Mouse (Mus musculus) R1 (cell line): ENCODE measurements around the gene Hcn3.
A peak's percentile ranks its signal among the peaks of the same experiment; 100 is the strongest.

ENCODE experiments used
- DNase-seq: peaks from one replicate; pipeline ENCODE4 v3.0.0-alpha.2; 2018; ENCODE audit warnings: low read depth, low spot score

Gene Hcn3

DNA sequence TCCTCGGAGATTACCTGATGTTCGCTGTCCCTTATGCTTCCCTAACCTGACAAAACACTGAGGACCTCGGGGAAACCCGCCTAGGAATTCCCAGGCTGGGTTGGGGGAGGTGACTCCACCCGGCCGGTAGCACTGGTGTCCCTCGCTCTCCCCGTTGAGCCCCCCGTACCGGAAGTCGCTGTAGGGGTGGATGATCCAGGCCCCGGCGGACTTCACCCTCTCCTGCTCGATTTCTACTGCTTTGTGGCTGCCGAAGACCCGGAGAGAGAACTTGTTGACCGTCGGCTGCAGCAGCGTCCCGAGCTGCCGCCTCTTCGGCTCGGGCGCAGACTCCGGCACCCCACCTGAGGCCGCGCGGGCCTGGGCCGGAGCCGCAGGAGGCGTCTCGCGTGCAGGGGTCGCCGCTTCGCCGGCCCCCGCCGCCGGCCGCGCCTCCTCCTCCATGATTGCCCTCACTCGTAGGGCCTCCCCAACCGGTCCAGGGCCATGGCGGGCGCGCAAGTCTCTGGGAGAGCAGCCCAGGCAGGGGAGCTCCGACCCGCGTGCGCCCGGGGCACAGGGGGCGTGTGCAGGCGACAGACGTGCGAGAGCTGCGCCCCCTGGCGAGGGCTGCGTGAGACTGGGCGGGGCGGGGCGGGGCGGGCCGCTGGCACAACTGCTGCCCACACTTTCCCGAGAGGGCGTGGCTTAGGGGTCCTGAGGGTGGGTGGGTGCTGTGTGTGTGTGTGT is at the start of gene Hcn3:
TSS of gene Hcn3 (minus strand) at position 581 of the 729 bp plus-strand sequence.
- peak; percentile 86 for DNase-seq

DNA sequence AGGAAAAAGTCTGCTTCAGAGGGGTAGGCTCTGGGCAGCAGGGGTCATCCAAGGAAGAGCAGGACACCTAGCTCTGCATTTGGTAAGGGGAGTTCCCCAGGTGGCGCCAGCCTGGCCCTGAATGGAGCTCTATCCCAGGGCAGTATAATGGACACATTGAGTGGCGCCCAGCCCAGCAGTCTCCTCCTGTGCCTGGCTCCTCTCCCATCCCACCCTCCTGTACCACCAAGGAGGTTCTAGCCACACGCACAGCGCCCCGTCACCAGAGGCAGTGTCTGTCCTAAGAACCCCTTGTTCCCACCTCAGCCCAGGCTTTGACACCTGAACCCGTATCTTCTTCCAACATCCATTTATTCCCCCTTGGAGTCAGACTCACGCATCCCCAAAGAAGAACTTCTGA is 49.7 kb upstream of the Hcn3 start:
- no peak for DNase-seq

DNA sequence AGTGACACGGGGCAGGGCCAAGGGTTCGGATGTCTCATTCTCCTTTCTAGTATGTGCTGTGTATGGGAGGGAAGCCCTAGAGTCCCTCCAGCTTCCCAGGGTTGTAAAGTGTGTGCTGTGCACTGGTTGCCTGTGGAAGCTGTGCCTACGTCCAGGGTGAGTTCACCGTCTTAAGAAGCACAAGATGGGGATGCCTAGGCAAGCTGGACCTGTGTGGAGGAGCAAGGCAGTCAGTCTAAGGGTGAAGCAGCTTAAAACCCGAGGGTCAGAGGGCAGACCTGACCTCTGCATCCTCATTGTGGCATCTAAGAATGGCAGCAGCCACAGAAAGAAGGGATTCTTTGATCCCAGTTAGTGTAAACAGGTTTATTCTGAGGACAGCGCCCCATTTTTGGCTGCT is 48.7 kb upstream of the Hcn3 start:
- no peak for DNase-seq

DNA sequence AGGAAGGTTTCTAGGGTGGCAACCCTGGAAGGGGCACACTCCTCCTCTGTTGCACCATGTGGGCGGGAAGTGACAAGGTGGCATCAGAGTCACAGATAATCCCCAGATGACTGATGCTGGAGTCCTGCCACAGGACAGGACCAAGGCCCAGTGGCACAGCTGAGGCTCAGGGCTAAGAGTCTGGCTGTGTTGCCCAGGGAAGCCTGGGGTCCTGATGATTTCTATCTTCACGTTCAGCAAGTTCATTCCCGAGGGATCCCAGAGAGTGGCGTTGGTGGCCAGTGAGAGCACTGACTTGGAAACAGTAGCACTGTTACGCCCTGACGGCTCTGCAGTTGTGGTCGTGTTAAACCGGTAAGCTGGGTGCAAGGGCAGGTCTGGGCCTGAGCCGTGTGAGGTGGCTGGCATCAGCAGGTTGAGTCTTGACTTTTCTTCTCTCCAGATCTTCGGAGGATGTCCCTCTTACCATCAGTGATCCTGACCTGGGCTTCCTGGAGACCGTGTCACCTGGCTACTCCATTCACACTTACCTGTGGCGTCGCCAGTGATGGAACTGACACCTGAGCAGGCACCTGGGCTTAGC is 48.2 kb upstream of the Hcn3 start:
- DNase-seq, result no peak

DNA sequence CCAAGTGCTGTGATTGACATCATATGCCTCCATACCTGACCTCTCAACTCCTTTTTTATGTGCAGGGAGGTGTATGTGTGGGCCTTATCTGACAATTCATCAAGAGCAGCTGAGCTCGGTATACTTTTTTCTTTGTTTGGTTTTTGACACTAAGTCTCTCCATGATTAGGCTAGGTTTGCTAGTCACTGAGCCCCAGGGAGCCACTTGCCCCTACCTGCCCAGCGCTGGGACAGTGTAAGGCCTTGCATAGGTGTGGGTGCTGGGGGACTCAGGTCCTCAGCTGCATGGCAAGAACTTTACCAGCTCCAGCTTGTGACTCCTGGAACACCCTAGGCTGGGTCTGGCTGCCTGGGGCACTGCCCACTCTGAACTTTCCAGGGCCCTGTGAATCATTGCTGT is 46.7 kb upstream of the Hcn3 start:
- DNase-seq, result no peak

DNA sequence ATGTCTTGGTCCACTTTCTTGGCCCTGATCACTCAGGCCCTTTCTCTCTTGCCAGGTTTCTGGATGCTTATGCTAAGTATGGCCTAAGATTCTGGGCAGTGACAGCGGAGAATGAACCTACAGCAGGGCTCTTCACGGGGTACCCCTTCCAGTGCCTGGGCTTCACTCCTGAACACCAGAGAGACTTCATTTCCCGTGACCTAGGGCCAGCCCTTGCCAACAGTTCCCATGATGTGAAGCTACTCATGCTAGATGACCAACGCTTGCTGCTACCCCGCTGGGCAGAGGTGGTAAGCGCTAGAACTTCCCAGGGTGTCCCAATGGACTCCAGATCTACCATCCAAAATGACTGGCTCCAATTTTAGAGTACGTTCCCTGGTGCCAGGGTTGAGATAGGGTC is 46.1 kb upstream of the Hcn3 start:
- no peak for DNase-seq

DNA sequence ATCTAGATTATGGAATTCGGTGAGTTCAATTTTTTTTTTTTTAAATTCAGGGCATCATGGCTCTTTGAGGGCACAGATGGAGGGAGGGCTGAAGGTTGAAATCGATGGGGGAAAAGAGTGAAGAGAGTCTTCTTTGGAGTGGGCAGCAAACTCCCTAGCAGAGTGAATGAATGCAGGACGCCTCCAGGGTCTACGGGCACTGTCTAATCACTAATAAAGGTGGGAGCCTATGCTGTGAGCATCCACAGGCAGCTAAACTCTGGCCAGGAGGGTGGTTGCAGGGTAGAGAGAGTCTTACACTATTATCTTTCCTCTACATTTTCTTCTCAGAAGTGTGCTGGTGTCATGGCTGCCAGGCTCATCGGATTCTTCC is 43.1 kb upstream of the Hcn3 start:
- no peak for DNase-seq

DNA sequence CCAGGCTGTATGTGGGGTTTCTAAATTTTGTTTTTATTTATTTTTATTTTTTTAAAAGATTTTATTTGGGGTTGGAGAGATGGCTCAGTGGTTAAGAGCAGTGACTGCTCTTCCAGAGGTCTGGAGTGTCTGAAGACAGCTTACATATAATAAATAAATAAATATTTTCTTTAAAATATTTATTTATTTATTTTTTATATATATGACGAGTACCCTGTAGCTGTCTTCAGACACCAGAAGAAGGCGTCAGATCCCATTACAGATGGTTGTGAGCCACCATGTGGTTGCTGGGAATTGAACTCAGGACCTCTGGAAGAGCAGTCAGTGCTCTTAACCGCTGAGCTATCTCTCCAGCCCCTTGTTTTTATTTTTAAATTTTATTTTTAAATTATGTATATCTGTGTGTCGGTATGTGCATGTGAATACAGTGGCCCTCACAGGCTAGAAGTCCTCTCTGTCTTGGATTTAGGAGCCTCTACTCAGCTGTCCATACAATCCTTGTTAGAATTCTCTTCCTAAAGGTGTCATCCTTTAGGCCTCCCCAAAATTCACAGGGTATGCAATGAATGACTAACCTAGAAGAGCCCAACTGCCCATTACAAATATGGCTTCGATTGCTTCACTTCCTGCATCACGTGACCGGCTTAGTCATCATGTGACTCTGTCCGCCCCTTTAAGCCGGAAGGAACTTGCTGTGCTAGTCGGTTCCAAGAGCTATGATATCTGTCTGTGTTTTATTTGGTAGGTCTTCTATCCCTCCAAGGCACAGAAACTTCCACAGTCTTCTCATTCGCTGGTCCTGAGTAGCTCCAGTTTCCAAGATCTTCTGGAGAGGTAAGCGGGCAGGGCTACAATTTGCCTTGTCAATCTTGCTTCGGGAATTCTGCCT is 42.5 kb upstream of the Hcn3 start, which contains the start of gene Gba:
TSS of gene Gba (plus strand) at position 676 of the 889 bp plus-strand sequence.
- DNase-seq, result peak; percentile 95

DNA sequence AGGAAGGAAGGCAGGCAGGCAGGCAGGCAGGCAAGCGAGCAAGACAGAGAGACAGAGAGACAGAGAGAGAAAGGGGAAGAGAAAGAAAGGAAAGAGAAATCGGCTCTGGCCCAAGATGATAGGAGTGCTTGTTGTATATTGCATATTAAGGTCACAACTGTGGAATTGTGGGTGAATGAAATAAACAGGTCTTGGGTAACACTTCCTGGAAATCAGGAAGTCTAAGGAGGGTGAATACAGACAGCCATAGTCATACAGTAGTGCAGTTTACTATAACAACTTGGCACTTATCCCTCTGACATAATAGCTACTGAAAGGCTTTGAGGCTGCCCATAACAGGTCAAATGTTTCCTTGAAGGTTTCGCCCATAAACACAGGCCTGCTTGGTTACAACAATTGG is 39.8 kb upstream of the Hcn3 start:
- no peak for DNase-seq

DNA sequence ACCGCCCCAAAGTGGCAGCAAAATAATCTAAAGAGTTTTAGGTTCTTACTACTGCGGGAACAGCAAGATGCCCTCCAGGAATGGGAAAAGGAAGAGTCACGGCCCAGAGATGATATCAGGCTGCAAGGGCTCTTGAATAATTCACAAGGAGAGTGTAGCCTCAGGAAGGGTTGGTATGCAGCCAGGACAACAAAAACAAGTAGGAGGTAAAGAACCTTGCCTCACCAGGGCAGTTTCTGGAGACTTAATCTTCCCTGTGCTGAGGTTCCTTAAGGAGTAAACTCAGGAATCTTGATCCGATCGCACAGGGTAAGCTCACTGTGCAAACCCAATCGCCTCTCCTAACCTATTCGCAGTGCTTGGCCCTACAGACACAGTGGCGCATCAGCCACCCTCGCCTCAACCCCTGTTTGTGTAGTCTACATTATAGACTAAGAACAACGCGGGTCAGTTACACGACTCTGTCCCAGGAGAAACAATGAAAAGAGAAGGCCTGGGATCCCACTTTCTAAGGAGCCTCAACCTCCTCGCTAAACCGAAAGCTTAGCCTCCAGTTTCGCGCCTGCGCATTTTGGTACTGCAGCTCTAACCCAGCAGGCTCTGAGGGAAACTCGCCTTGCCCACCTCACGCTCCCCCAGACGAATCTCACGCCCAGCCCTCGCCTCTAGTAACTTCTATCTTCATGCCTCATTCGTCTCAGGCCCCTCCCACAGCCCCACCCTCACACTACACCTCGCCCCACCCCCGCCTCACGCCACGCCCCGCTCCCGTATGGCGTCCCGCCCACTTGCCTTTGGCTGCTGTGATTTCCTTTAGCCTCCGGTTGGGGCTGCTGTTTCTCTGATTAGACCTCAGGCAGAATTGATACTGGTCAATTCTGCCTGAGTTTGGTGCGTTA is 36.2 kb upstream of the Hcn3 start:
- peak; percentile 97 for DNase-seq

DNA sequence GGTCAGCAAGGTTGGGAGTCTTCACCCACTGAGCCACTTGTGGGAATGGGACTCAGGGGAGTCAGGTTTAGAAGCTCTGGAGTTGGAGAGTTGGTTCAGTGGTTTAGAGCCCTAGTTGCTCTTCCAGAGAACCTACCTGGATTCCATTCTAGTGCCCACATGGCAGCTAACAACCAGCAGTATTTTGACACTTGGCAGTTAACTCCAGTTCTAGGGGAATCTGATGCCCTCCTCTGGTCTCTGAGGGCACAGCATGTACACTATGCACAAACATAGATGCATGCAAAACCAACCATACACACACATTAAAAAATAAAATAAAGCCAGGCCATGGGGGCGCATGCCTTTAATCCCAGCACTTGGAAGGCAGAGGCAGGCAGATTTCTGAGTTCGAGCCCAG is 33.9 kb upstream of the Hcn3 start:
- no peak for DNase-seq

DNA sequence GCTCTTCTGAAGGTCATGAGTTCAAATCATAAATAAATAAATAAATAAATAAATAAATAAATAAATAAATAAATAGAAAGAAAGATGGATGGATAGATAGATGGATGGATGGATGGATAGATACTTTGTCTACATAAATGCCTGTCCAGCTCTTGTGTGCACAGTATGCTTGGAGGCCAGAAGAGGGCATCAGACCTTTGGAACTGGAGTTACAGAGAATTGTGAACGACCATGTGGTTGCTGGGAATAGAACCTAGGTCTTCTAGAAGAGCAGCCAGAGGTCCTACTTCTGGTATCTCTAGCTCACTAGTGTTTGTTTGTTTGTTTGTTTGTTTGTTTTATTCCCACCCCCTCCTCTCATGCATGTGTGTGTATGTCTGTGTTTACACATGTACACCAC is 33.4 kb upstream of the Hcn3 start:
- peak; percentile 46 for DNase-seq

DNA sequence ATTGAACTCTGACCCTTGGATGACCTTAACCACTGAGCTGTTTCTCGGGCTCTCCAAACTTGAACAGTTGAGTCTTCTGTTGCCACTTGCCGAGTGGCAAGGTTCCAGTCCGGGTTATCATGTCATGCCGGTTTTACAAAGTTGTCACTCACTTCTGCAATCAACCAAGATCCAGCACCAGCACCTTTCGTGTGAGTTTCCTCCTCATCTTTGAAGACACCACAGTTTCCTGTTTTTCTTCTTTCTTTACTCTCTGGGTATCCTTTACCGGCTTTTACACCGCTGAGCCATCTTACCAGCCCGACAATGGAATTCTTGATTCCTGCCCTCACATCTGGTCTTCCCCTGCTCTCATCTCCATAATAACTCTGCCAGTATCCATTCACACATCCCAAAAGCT is 30.4 kb upstream of the Hcn3 start:
- DNase-seq, result no peak

DNA sequence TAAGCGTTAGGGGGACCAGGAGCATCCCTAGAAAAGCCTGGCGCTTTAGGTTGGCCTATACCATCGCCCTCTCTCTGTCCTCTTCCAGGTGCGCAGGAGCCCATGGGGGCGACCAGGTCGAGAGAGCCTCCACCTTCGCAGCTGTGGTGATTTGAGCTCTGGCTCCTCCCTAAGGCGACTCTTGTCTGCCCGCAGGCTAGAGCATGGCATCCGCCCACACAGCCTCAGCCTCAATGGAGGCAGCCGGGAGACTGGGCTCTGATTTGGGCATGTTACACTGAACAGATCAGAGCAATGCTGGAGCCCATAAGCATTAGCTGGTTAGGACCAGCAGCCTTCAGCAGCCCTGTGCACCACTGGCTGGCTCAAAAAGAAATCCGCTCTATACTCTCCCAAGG is 28.5 kb upstream of the Hcn3 start:
- DNase-seq, result no peak

DNA sequence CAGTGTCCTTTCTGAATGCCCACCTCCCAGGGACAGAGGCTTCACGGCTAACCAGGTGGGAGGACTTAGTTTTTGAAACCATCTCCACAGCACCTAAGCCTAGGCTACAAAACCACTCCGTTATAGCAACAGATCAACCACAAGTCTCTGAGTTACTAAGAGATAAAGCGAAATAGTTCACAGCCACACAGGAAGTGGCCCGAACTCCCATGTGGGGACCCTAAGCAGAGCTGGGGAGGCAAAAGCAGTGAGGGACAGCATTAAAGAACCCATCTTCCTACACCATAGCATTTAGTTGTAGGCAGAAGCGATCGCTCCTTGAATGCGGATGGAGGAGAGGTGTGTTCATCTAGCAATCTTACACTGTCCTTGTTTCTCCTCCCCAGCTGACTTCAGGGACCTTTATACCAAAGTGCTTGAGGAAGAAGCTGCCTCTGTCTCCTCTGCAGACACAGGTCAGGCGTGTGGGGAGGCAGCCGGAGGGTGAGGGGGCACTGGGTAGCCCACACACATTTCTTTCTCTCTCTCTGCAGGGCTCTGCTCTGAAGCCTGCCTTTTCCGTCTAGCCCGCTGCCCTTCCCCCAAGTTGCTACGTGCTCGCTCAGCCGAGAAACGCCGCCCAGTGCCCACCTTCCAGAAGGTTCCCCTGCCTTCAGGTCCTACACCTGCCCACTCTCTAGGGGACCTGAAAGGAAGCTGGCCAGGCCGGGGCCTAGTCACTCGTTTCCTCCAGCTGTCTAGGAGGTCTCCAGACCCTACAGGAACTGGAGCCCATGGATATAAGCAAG is 27.9 kb upstream of the Hcn3 start:
- DNase-seq, result no peak

DNA sequence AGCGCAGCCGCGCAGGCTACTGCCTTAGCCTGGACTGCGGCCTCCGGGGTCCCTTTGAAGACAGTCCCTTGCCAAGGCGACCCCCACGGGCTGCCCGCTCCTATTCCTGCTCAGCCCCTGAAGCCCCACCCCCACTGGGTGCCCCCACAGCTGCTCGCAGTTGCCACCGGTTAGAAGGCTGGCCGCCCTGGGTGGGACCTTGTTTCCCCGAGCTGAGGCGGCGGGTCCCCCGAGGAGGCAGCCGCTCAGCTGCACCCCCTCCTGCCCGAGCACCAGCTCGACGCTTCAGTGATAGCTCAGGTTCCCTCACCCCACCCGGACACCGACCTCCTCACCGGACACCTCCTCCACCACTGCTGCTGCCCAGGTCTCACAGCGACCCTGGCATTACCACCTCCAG is 27.2 kb upstream of the Hcn3 start:
- no peak for DNase-seq

DNA sequence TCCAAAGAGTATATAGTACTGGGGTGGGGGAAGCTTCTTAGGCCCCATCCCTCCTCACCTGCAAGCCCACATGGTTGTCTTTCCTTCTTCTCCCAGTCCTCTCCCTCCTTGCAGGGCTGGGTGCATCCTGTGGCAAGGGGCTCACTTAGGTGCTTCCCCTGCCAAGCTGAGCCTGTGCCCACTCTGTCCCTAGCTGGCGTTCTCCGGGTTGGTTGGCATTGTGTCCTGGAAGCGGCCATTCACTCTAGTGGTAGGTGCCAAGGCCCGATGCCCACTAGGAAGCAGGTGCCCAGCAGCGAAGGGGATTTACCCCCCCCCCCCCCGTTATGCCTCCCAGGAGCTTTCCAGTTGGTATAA is 23.9 kb upstream of the Hcn3 start:
- DNase-seq, result no peak

DNA sequence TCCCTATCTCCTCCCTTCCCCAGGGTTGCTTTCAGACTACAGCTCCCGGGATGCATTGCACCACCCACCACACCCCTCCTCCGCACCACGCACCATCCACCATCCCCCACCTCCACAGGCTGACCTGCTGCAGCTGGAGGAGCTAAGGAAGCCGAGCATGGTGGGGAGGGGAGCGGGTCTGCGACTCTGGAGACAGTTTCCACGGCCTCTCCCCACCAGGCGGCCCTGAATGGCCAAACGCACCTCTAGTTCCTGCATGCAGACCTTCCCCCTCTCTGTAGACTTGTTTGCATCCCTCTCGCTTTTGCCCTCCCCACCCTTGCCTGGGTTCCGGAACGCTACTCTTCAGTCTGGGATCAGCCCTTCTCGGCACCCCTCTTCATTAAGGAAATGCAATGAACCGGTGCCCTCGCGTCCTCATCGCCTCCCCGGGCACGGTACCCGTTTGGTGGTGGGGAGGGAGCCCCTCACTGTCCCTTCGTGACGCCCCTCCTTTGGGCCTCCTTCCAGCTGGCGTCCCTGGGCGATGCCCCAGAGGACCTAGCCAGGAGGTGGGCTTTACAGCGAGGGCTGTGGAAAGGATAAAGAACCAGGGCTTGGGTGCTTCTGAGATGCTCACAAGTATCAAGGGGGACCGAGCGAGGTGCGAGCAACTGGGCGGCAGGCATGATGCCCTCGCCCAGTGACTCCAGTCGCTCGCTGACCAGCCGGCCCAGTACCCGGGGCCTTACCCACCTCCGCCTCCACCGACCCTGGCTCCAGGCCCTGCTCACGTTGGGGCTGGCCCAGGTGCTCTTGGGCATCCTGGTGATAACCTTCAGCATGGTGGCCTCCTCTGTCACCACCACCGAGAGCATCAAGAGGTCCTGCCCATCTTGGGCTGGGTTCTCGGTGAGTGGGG is 23.3 kb upstream of the Hcn3 start, which contains the start of gene Fam189b:
TSS of gene Fam189b (plus strand) at position 86 of the 901 bp plus-strand sequence.
- peak; percentile 92 for DNase-seq

DNA sequence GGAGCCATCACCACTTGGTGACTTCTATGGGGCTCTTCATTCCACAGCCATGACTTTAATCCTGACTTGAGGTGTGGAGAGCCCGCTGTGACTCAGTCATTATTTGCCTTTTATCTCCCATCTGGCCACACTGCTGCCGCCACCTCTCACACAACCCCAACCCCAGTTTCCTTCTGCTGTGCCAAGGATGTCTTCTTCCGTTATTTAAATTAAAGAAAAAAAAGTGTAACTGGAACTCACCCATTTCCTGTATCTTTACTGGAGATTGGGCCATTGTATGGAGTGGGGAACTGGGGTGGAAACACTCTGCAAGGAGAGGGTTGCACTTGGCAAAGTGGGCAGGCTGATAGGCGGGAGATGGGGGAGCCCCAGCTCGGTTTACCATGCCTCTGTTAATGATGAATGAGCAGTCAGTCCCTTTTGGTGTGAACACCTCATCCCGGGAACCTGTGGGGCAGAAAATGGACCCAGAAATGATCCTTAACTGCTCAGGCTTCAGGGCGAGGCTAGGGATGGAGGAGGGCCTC is 22.6 kb upstream of the Hcn3 start:
- no peak for DNase-seq
